Mouse (Mus musculus): ENCODE measurements around the gene Appl2. TPM values are rescaled to one million over a fixed set of nuclear protein-coding genes. Genes with fewer than 3 reads are reported as not detected.

Appl2 gene
- polyA plus RNA-seq, 1 experiment from 2014 or later: 54.3 TPM

DNA sequence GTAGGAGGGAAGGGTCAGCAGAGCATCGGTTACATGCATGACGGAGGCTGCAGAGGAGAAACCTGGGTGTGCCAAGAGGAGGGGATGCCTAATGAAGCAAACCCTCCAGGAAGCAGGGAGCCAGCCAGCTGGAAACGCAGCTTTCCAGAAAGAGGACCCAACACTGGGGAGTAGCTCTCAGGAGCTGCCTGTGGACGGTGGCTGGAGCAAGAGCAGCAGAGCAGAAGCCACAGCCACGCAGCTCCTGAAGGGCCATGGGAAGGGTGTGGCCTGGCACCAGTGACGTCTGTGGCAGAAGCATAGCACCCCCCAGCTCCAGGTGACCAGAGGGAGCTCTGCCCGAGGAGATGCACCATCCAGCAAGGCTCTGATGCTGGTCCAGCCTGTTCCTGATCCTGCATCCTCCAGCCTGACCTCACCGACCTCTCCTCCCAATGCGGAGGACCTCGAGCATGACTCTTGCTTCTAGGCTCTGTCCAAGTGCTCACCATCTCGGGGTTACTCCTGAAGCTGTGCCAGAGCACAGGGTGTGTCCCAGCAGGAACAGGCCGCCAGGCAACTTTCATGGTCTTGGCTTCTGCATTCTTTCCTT lies 19.3 kb downstream of the Appl2 start:
- Histone ChIP-seq H3K4me1 (0 out of 2 replicates have a peak, but pooled peaks cover under 1% of the 10 kb centered on the region), H3K9ac (no peak overlapping the region), H3K4me2 (replicated peaks) (no peak overlapping the region), H3K36me3 (peaks cover 33% of the 10 kb centered on the region), H3K9me3 (no peaks in the 10 kb centered on the region), H3K4me3 (no peak overlapping the region), H3K27ac (no peak overlapping the region), H3K27me3 (replicated peaks) (no peaks in the 10 kb centered on the region)
- 92% methylated on average over 12 of the region's 12 CpGs for WGBS
- ATAC-seq (ENCODE audit: low FRiP score, low read depth): no peak

DNA sequence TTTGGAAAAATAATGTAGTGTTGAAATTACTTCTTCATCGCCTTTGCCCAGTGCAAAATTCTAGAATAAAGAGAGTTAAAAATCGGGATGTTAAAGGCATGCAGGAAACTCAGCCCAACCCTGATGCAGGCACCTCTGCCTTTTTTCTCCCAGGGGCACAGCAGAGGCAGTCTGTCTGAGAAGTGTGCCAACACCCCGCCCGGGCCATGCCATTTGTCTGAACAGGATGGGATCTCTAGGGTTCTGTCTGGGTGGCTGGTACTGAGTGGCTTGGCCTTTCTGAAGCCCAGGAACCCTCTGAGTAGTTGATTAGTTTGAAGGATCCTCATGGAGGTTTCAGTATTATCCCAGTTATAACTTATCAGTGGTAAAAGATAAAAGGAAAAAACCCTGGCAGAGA lies 20.3 kb downstream of the Appl2 start:
- Histone ChIP-seq H3K27me3 (replicated peaks) (no peaks in the 10 kb centered on the region), H3K4me1 (no peaks in the 10 kb centered on the region), H3K9me3 (no peaks in the 10 kb centered on the region), H3K4me2 (replicated peaks) (no peak overlapping the region), H3K36me3 (peaks cover 36% of the 10 kb centered on the region), H3K4me3 (no peak overlapping the region), H3K9ac (no peak overlapping the region), H3K27ac (no peak overlapping the region)
- no peak for ATAC-seq (ENCODE audit: low FRiP score, low read depth)
- WGBS: 94% methylated on average over 4 of the region's 4 CpGs

DNA sequence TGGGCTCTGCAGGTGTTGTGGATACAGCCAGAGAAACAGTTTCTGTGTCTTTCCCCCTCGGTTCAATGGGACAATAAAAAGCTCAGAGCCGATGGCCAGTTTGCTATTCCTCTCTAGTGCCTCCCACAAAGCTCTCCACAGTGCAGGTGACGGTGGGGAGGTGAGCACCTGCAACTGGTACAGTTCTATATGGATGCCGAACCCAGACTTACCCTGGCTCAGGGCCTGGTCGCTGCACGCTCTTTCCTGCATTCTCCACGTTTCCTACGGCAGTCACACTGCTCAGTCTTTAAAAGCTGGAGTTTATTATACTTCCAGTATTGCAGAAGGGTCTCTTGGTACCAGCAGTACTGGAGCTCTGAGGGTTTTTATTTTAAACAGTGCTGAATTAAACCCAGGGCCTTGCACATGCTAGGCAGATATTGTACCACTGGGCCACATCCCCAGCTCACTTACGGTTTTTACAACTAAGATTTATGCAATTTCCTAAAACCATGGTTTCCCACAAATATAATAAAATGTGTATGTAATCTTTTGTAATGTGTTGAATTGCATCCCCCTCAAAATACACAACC lies 21.3 kb downstream of the Appl2 start:
- H3K27ac ChIP-seq: no peak overlapping the region
- no peak overlapping the region for H3K4me3 ChIP-seq
- no peaks in the 10 kb centered on the region for H3K4me1 ChIP-seq
- H3K4me2 ChIP-seq (replicated peaks): no peak overlapping the region
- peaks cover 36% of the 10 kb centered on the region for H3K36me3 ChIP-seq
- WGBS: 91% methylated on average over 9 of the region's 9 CpGs
- no peak for ATAC-seq (ENCODE audit: low FRiP score, low read depth)
- no peaks in the 10 kb centered on the region for H3K9me3 ChIP-seq
- H3K27me3 ChIP-seq (replicated peaks): no peaks in the 10 kb centered on the region
- no peak overlapping the region for H3K9ac ChIP-seq

DNA sequence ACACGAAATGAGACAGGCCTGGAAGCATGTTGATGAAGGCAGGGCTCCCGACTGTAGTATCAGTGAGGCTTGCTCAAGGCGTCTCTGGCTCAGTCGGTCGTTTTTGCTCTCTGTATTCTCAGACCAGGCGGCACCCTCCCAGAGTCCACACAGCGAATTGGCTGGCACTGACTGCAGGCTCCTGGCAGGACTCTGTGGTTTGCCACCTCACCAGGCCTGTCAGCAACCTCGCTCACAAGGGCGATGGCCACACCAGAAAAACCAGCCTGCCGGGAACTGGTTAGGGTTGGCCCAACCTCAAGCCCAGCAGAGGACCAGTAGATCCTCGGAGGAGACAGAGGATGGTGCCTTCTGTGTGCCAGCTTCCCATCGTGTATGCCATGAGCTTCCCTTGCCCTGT lies 23.7 kb downstream of the Appl2 start:
- H3K4me2 ChIP-seq (replicated peaks): no peak overlapping the region
- H3K4me3 ChIP-seq: no peak overlapping the region
- H3K27me3 ChIP-seq (replicated peaks): no peaks in the 10 kb centered on the region
- no peak overlapping the region for H3K9ac ChIP-seq
- no peaks in the 10 kb centered on the region for H3K9me3 ChIP-seq
- peaks cover 42% of the 10 kb centered on the region for H3K36me3 ChIP-seq
- no peaks in the 10 kb centered on the region for H3K4me1 ChIP-seq
- 92% methylated on average over 12 of the region's 12 CpGs for WGBS
- ATAC-seq (ENCODE audit: low FRiP score, low read depth): no peak
- H3K27ac ChIP-seq: no peak overlapping the region

DNA sequence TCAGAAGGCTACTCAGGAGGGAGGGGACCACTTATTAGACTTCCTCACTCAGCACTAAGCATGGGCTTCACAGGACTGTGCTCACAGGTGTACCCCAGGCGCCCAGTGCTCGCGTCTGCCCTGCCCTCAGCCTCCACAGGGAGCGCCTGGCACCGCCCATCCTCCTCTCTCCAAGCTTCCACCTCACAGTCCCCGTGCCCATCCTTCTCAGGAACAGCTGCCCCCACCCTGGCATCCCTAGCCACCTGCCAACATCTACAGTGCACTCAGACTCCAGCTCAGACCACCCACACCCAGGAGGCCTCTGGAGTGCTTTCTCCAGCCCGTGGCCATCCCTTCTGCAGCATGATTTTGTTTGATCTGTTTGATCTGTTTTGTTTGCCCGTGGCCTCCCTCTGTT lies 24.5 kb downstream of the Appl2 start:
- Histone ChIP-seq H3K36me3 (peaks cover 36% of the 10 kb centered on the region), H3K9me3 (no peaks in the 10 kb centered on the region), H3K4me3 (no peak overlapping the region), H3K27me3 (replicated peaks) (no peaks in the 10 kb centered on the region), H3K9ac (no peak overlapping the region), H3K27ac (no peak overlapping the region), H3K4me2 (replicated peaks) (no peak overlapping the region), H3K4me1 (no peaks in the 10 kb centered on the region)
- ATAC-seq (ENCODE audit: low FRiP score, low read depth): no peak
- 89% methylated on average over 8 of the region's 8 CpGs for WGBS

DNA sequence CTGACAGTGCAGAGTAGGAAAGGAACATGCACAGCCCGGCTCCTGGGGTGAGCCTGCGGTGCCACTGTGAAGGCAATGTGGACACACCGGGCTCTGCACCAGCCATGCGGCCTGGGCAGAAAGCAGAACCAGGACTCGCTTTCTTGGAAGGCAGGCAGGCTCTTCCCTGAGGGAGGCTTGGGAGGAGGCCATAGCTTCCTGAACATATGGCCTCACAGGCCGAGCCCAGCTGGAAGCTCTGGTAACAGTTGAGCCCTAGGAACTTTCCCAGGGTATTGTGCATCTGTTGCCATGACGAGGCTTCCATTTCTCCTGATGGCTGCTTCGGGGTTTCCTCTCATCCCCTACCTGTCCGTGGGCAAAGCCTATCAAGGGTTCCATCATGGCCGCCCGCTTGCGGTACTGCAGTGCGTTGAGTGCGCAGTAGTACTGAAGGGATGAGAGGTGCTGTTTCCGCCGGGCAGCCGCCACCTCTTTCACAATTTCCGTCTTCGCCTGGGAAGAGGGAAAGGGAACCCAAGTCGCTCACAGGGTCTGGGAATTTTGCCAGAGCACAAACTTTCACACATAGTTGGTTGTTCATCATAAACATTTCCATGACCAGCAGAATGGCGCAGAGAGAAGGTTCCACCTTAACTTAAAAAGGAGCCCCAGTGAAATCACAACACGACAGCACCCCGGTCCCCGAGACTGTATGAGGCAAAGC lies 28.0 kb downstream of the Appl2 start:
- Histone ChIP-seq H3K4me1 (no peaks in the 10 kb centered on the region), H3K9me3 (no peaks in the 10 kb centered on the region), H3K4me3 (no peak overlapping the region), H3K9ac (no peak overlapping the region), H3K36me3 (peaks cover 27% of the 10 kb centered on the region), H3K27me3 (replicated peaks) (no peaks in the 10 kb centered on the region), H3K27ac (no peak overlapping the region), H3K4me2 (replicated peaks) (no peak overlapping the region)
- WGBS: 90% methylated on average over 24 of the region's 24 CpGs
- no peak for ATAC-seq (ENCODE audit: low FRiP score, low read depth)

DNA sequence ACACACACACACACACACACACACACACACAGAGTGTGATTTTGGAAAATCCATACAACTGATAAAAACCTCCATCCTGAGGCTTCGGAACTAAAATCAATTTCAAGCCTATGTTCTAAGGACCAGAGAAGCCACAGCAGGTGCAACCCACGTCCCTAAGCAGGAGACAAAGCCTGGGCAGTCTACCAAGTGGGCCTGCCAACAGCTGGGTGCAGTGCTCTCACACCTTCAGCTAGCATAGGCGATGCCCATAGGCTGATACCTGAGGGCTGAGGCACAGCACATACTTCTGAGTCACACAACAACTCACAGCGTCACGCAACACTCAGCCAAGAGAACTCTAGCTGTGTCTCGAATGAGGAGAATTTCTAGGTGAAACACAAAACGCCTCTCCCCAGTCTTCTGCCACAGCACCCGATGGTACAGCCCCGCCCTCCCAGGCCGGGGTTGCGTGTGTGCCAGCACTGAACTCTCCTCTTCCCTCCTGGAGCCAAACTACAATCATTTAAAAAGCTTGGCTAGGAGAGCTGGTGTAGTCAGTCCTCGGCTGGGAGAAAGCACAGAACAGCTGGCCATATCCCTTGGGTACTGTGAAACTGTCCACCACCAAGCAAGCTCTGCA lies 29.6 kb downstream of the Appl2 start:
- WGBS: 90% methylated on average over 12 of the region's 12 CpGs
- Histone ChIP-seq H3K36me3 (peaks cover 19% of the 10 kb centered on the region), H3K27ac (no peak overlapping the region), H3K4me1 (no peaks in the 10 kb centered on the region), H3K4me2 (replicated peaks) (no peak overlapping the region), H3K9me3 (no peaks in the 10 kb centered on the region), H3K9ac (no peak overlapping the region), H3K4me3 (no peak overlapping the region), H3K27me3 (replicated peaks) (no peaks in the 10 kb centered on the region)
- no peak for ATAC-seq (ENCODE audit: low FRiP score, low read depth)

DNA sequence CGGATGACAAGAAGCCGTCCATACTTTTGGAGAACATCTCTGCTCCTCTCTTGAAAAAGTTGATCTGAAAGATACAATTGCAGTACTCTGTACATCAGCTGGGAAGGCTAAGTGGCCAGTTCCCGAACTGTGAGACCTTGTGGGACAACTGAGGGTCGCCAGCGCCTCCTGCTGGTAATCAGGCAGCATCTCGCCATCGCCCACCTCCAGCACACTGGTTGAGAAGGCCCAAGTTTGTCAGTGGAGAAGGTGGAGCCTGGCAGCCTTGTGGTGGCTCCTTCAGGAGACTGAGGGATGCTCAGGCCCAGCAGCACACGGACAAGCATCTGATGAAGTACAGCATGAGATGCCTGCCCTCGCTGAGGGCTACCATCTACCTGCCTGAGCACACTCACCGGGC lies 31.2 kb downstream of the Appl2 start:
- no peak overlapping the region for H3K4me3 ChIP-seq
- peaks cover 31% of the 10 kb centered on the region for H3K36me3 ChIP-seq
- 51% methylated on average over 10 of the region's 10 CpGs for WGBS
- no peaks in the 10 kb centered on the region for H3K27me3 ChIP-seq (replicated peaks)
- H3K4me1 ChIP-seq: no peaks in the 10 kb centered on the region
- no peak overlapping the region for H3K4me2 ChIP-seq (replicated peaks)
- no peak overlapping the region for H3K27ac ChIP-seq
- no peak for ATAC-seq (ENCODE audit: low FRiP score, low read depth)
- H3K9me3 ChIP-seq: no peaks in the 10 kb centered on the region
- H3K9ac ChIP-seq: no peak overlapping the region

DNA sequence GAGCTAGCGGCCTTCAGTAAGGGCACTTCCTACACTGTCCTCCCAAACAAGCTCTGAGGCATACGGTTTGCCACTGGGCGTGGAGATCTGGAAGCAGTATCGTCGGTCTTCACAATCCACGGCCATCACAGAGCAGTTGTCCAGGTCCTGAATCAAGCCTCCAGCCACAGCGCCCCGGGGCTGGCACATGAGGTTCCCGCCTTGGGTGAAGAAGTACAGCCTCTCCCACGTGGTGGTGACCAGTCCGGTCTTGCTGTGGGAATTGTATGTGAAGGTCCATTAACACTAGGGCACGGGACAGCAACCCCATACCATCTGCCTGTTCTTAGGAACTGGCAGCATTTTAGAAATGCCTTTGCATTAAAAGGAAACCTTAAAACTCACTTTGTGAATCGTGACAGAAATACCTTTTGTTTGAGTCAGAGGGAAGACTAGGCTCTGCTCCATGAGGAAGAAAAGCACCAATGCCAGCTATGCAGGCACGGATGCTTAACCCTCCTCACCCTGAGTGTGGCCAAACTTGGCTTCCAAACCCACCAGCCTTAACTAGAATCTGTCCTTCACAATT lies 35.8 kb downstream of the Appl2 start:
- WGBS: 95% methylated on average over 14 of the region's 14 CpGs
- Histone ChIP-seq H3K36me3 (peaks cover 49% of the 10 kb centered on the region), H3K4me2 (replicated peaks) (no peak overlapping the region), H3K4me3 (no peak overlapping the region), H3K4me1 (no peaks in the 10 kb centered on the region), H3K27ac (no peak overlapping the region), H3K9ac (no peak overlapping the region), H3K27me3 (replicated peaks) (no peaks in the 10 kb centered on the region), H3K9me3 (no peaks in the 10 kb centered on the region)
- no peak for ATAC-seq (ENCODE audit: low FRiP score, low read depth)

DNA sequence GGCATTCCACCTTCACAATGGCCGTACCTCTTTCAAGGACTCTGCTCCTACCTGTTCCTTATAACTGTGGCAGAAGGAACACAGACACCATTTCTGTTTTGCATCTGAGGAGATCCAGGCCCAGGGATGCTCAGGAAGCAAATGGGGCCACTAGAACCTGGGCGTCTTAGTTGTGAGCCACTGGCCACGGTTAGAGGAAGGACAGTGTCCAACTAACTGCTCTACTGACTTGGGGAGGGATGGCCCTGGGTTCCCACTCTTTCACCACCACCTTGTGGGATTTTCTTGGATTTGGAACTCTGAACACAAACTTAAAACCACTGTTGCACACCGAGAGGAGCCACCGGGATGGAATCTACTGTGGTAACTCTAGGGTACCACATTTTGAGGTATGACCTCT lies 36.7 kb downstream of the Appl2 start:
- Histone ChIP-seq H3K4me2 (replicated peaks) (no peak overlapping the region), H3K27ac (no peak overlapping the region), H3K4me1 (no peaks in the 10 kb centered on the region), H3K9me3 (no peaks in the 10 kb centered on the region), H3K9ac (no peak overlapping the region), H3K36me3 (peaks cover 56% of the 10 kb centered on the region), H3K4me3 (no peak overlapping the region), H3K27me3 (replicated peaks) (no peaks in the 10 kb centered on the region)
- no peak for ATAC-seq (ENCODE audit: low FRiP score, low read depth)
- 96% methylated on average over 5 of the region's 5 CpGs for WGBS

DNA sequence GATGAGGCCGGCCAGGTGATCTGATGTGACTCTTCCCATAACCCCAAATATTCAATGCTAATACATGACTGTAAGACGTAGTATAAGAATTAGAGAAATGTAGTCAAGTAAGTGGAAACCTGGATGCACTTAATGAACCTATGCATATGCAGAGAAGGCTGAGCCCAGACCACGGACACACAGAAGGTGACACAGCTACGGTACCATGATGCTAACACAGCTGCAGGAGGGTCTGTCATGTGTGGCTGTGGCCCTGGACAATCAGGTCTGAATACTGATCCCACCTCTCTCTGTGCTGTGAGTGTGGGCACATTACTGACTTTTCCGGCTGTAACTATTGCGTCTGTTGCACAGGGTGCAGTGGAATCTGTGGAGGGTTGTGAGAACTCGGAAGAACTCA lies 38.0 kb downstream of the Appl2 start:
- Histone ChIP-seq H3K36me3 (peaks cover 57% of the 10 kb centered on the region), H3K27ac (no peak overlapping the region), H3K4me3 (no peak overlapping the region), H3K4me2 (replicated peaks) (no peak overlapping the region), H3K9ac (no peak overlapping the region), H3K9me3 (no peaks in the 10 kb centered on the region), H3K4me1 (peaks cover 7% of the 10 kb centered on the region), H3K27me3 (replicated peaks) (no peaks in the 10 kb centered on the region)
- 95% methylated on average over 7 of the region's 7 CpGs for WGBS
- no peak for ATAC-seq (ENCODE audit: low FRiP score, low read depth)

DNA sequence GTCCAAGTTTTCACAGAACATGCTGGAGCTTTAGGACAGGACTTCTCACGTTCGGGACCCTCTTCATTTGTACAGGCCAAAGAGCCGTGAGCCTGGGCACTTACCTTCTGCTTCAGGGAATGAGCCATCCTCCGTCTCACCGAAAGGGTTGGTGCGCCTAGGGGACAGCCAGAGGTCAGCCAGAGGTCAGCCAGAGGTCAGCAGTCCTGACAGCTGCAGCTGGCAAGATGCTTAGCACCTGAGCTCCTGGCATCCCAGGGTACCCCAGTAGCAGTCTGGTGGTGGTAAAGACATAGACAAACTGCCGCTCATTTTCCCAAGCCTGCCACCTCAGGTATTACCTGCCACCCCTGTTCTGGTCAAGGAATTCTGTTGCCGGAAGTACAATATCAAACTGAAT lies 39.9 kb downstream of the Appl2 start:
- Histone ChIP-seq H3K4me3 (no peak overlapping the region), H3K27ac (no peak overlapping the region), H3K9ac (no peak overlapping the region), H3K27me3 (replicated peaks) (no peaks in the 10 kb centered on the region), H3K4me2 (replicated peaks) (no peak overlapping the region), H3K9me3 (no peaks in the 10 kb centered on the region), H3K4me1 (peaks cover 9% of the 10 kb centered on the region), H3K36me3 (peaks cover 60% of the 10 kb centered on the region)
- 69% methylated on average over 8 of the region's 8 CpGs for WGBS
- no peak for ATAC-seq (ENCODE audit: low FRiP score, low read depth)
